Mouse (Mus musculus) ES-E14 (cell line): ENCODE measurements around the gene Creb1.

Source experiments
- CHD2 ChIP-seq: IDR thresholded peaks from 2 replicates; pipeline ENCODE4 v1.6.1; 2014; ENCODE audit warnings: mild to moderate bottlenecking, low read depth, low read length, inconsistent platforms
- MAFK ChIP-seq: IDR thresholded peaks from 2 replicates; pipeline ENCODE4 v1.6.1; 2014; ENCODE audit warnings: mild to moderate bottlenecking, low read depth, low read length, inconsistent platforms; ENCODE audit not compliant: insufficient read depth
- ZNF384 ChIP-seq: IDR thresholded peaks from 2 replicates; pipeline ENCODE4 v1.6.1; 2012; ENCODE audit warnings: low read depth, low read length, inconsistent platforms

GRCm38 (mm10) chr1:64549380-64549779, 16.9 kb downstream of the Creb1 start:
- TF ChIP-seq MAFK (no peak), ZNF384 (no peak), CHD2 (no peak)
